Mouse (Mus musculus) midbrain, postnatal 0 days (tissue): Measurements from ENCODE around the gene Grk1. TPM values are rescaled to one million over a fixed set of nuclear protein-coding genes. Genes with fewer than 3 reads are reported as not detected.

ENCODE experiments used
- ATAC-seq: fragments of 200-750 bp; cut with Nextera tagmentation; 2 replicates; pipeline ENCODE4 v1.8.0; 2017; ENCODE audit warnings: moderate number of reproducible peaks, mild to moderate bottlenecking, moderate TSS enrichment, moderate library complexity; ENCODE audit not compliant: low FRiP score
- DNase-seq: peaks from one replicate; pipeline ENCODE4 v3.0.0-alpha.2; 2015; ENCODE audit warnings: low spot score
- H3K27ac ChIP-seq: fragments of 300-500 bp; sonication (generic); 2 replicates; pipeline ENCODE4 v1.5.1; 2014; ENCODE audit warnings: low read depth, mild to moderate bottlenecking, low read length, mixed read lengths
- H3K27me3 ChIP-seq: fragments of 300-500 bp; sonication (generic); 2 replicates; pipeline ENCODE4 v1.6.1; 2014; ENCODE audit warnings: low read length, control low read depth, mixed read lengths; ENCODE audit not compliant: insufficient read depth
- H3K36me3 ChIP-seq: fragments of 300-500 bp; sonication (generic); 2 replicates; pipeline ENCODE4 v1.6.1; 2014; ENCODE audit warnings: low read length, control low read depth, mixed read lengths; ENCODE audit not compliant: insufficient read depth
- H3K4me1 ChIP-seq: fragments of 300-500 bp; sonication (generic); 2 replicates; pipeline ENCODE4 v1.6.1; 2014; ENCODE audit warnings: mild to moderate bottlenecking, control low read depth, antibody characterized with exemption, low read length, mixed read lengths; ENCODE audit not compliant: insufficient read depth
- H3K4me2 ChIP-seq: fragments of 300-500 bp; sonication (generic); 2 replicates; pipeline ENCODE4 v1.6.1; 2014; ENCODE audit warnings: low read depth, mild to moderate bottlenecking, low read length, mixed read lengths; ENCODE audit not compliant: poor library complexity, severe bottlenecking
- H3K4me3 ChIP-seq: fragments of 300-500 bp; sonication (generic); 2 replicates; pipeline ENCODE4 v1.5.1; 2014; ENCODE audit warnings: low read depth, mild to moderate bottlenecking, low read length, moderate library complexity
- H3K9ac ChIP-seq: fragments of 300-500 bp; sonication (generic); replicated peaks from 2 replicates; pipeline ENCODE4 v1.6.1; 2014; ENCODE audit warnings: mild to moderate bottlenecking, low read length, moderate library complexity, mixed read lengths; ENCODE audit not compliant: poor library complexity, severe bottlenecking
- H3K9me3 ChIP-seq: fragments of 300-500 bp; sonication (generic); 2 replicates; pipeline ENCODE4 v1.6.1; 2016; ENCODE audit warnings: low read length, control low read depth
- CTCF ChIP-seq: IDR thresholded peaks from 2 replicates; pipeline ENCODE4 v1.5.1; 2016; ENCODE audit warnings: antibody characterized with exemption, mild to moderate bottlenecking
- WGBS: fragments of 180-500 bp; shearing (Covaris S2); extraction: QIAGEN DNeasy Blood & Tissue Kit; methylation state at CpG from one replicate; pipeline ENCODE4 v1.1.7; 2014; 5-methylcytosine and 5-hydroxymethylcytosine counted together
- polyA plus RNA-seq: library from polyadenylated mRNA; unstranded; fragments of >200 nt; fragmentation: Nextera tagmentation; extraction: Ambion mirVana; gene quantifications from 2 replicates; pipeline ENCODE4 v1.2.1, GENCODE M21; 2015
- total RNA-seq: library from RNA; depleted of rRNA; stranded (reverse); fragments of >200 nt; gene quantifications from 2 replicates; pipeline ENCODE4 v1.2.3, GENCODE M21; 2014

Grk1 gene
- total and polyA plus RNA-seq, 2 experiments from 2014 or later = under 0.01 TPM; not detected in 1

GRCm38 (mm10) chr8:13381630-13382029 lies 23.3 kb upstream of the Grk1 start:
- ATAC-seq = no peak
- no peaks in the 10 kb centered on the region for H3K9me3 ChIP-seq
- H3K4me3 ChIP-seq = no peak overlapping the region
- H3K9ac ChIP-seq = no peak overlapping the region
- no peak overlapping the region for H3K27ac ChIP-seq
- H3K4me1 ChIP-seq = no peaks in the 10 kb centered on the region
- WGBS = 95% methylated on average over 7 of the region's 7 CpGs
- no peak overlapping the region for H3K4me2 ChIP-seq
- no peak for TF ChIP-seq CTCF
- H3K27me3 ChIP-seq = no peaks in the 10 kb centered on the region
- DNase-seq = no peak
- peaks cover 12% of the 10 kb centered on the region for H3K36me3 ChIP-seq

- Histone ChIP-seq H3K4me2 (no peak overlapping the region), H3K4me1 (no peaks in the 10 kb centered on the region), H3K9ac (no peak overlapping the region), H3K4me3 (no peak overlapping the region), H3K9me3 (no peaks in the 10 kb centered on the region), H3K27me3 (no peaks in the 10 kb centered on the region), H3K27ac (no peak overlapping the region), H3K36me3 (peaks cover 12% of the 10 kb centered on the region)
- no peak for ATAC-seq
- TF ChIP-seq CTCF = no peak
- WGBS = 89% methylated on average over 3 of the region's 3 CpGs
- no peak for DNase-seq
Measured at GRCm38 (mm10) chr8:13382536-13382935, 22.3 kb upstream of the Grk1 start.

GRCm38 (mm10) chr8:13382999-13383398 lies 21.9 kb upstream of the Grk1 start:
- no peak overlapping the region for H3K4me2 ChIP-seq
- no peaks in the 10 kb centered on the region for H3K27me3 ChIP-seq
- no peaks in the 10 kb centered on the region for H3K4me1 ChIP-seq
- WGBS = 95% methylated on average over 4 of the region's 4 CpGs
- H3K9me3 ChIP-seq = no peaks in the 10 kb centered on the region
- no peak overlapping the region for H3K9ac ChIP-seq
- peaks cover 12% of the 10 kb centered on the region for H3K36me3 ChIP-seq
- ATAC-seq (no peak), DNase-seq (no peak)
- no peak overlapping the region for H3K4me3 ChIP-seq
- TF ChIP-seq CTCF = no peak
- no peak overlapping the region for H3K27ac ChIP-seq

- Histone ChIP-seq H3K4me3 (no peak overlapping the region), H3K36me3 (no peaks in the 10 kb centered on the region), H3K4me2 (no peak overlapping the region), H3K27me3 (no peaks in the 10 kb centered on the region), H3K9ac (no peak overlapping the region), H3K9me3 (no peaks in the 10 kb centered on the region), H3K27ac (no peak overlapping the region), H3K4me1 (no peaks in the 10 kb centered on the region)
- no peak for DNase-seq
- TF ChIP-seq CTCF = no peak
- no peak for ATAC-seq
- 79% methylated on average over 13 of the region's 13 CpGs for WGBS
Measured at GRCm38 (mm10) chr8:13386366-13386765, 18.5 kb upstream of the Grk1 start.

- Histone ChIP-seq H3K4me1 (no peaks in the 10 kb centered on the region), H3K27ac (no peak overlapping the region), H3K9me3 (no peaks in the 10 kb centered on the region), H3K4me2 (no peak overlapping the region), H3K4me3 (no peak overlapping the region), H3K9ac (no peak overlapping the region), H3K36me3 (no peaks in the 10 kb centered on the region), H3K27me3 (no peaks in the 10 kb centered on the region)
- TF ChIP-seq CTCF = no peak
- ATAC-seq = no peak
- no peak for DNase-seq
- 83% methylated on average over 8 of the region's 8 CpGs for WGBS
Measured at GRCm38 (mm10) chr8:13387728-13388127, 17.2 kb upstream of the Grk1 start.

GRCm38 (mm10) chr8:13388744-13389143 lies 16.1 kb upstream of the Grk1 start:
- Histone ChIP-seq H3K36me3 (no peaks in the 10 kb centered on the region), H3K27me3 (no peaks in the 10 kb centered on the region), H3K9me3 (no peaks in the 10 kb centered on the region), H3K4me2 (no peak overlapping the region), H3K4me3 (no peak overlapping the region), H3K9ac (no peak overlapping the region), H3K4me1 (no peaks in the 10 kb centered on the region), H3K27ac (no peak overlapping the region)
- TF ChIP-seq CTCF = no peak
- WGBS = 87% methylated on average over 2 of the region's 2 CpGs
- ATAC-seq (no peak), DNase-seq (no peak)
